Mouse (Mus musculus): Measurements from ENCODE around the gene Mcrip1.

- TF ChIP-seq CTCF (IDR thresholded peaks at IDR 0.05) (no peak), EP300 (IDR thresholded peaks at IDR 0.05) (no peak)
Observed at GRCm38 (mm10) chr11:120538955-120539284, 10.6 kb downstream of the Mcrip1 start.

Data from lung, postnatal 0 days (tissue).